Mouse (Mus musculus) neural tube, embryonic 14.5 days (tissue): ENCODE data around the gene Gm3448. TPM values are rescaled to one million over a fixed set of nuclear protein-coding genes. Genes with fewer than 3 reads are reported as not detected.
"Not testable (repeated sequence)": the region's sequence is repeated elsewhere in the genome, so short reads cannot be mapped to it uniquely, and the experiment has no call there.

Source experiments
- ATAC-seq: fragments of 200-750 bp; cut with Nextera tagmentation; 2 replicates; pipeline ENCODE4 v1.8.0; 2017; ENCODE audit warnings: low read depth, mild to moderate bottlenecking, moderate TSS enrichment, moderate library complexity
- H3K27ac ChIP-seq: fragments of 300-500 bp; sonication (generic); 2 replicates; pipeline ENCODE4 v1.5.1; 2014; ENCODE audit warnings: low read depth, mild to moderate bottlenecking, control low read depth, low read length, moderate library complexity, mixed read lengths
- H3K27me3 ChIP-seq: fragments of 300-500 bp; sonication (generic); 2 replicates; pipeline ENCODE4 v1.6.1; 2014; ENCODE audit warnings: low read length; ENCODE audit not compliant: control insufficient read depth, insufficient read depth
- H3K36me3 ChIP-seq: fragments of 300-500 bp; sonication (generic); 2 replicates; pipeline ENCODE4 v1.6.1; 2014; ENCODE audit warnings: low read length, mixed read lengths; ENCODE audit not compliant: control insufficient read depth, insufficient read depth
- H3K4me1 ChIP-seq: fragments of 300-500 bp; sonication (generic); 2 replicates; pipeline ENCODE4 v1.6.1; 2014; ENCODE audit warnings: low read length; ENCODE audit not compliant: control insufficient read depth, insufficient read depth
- H3K4me2 ChIP-seq: fragments of 300-500 bp; sonication (generic); 2 replicates; pipeline ENCODE4 v1.6.1; 2014; ENCODE audit warnings: mild to moderate bottlenecking, low read depth, low read length, control low read depth
- H3K4me3 ChIP-seq: fragments of 300-500 bp; sonication (generic); 2 replicates; pipeline ENCODE4 v1.5.1; 2014; ENCODE audit warnings: low read depth, low read length, control low read depth, mixed read lengths
- H3K9ac ChIP-seq: fragments of 300-500 bp; sonication (generic); replicated peaks from 2 replicates; pipeline ENCODE4 v1.6.1; 2014; ENCODE audit warnings: low read depth, mild to moderate bottlenecking, control low read depth, low read length, mixed read lengths
- H3K9me3 ChIP-seq: fragments of 300-500 bp; sonication (generic); 2 replicates; pipeline ENCODE4 v1.6.1; 2016; ENCODE audit warnings: low read length; ENCODE audit not compliant: control insufficient read depth
- WGBS: fragments of 180-500 bp; shearing (Covaris S2); extraction: QIAGEN DNeasy Blood & Tissue Kit; methylation state at CpG from one replicate; pipeline ENCODE4 v1.1.7; 2014; 5-methylcytosine and 5-hydroxymethylcytosine counted together
- polyA plus RNA-seq: library from polyadenylated mRNA; unstranded; fragments of >200 nt; fragmentation: Nextera tagmentation; extraction: Ambion mirVana; gene quantifications from 2 replicates; pipeline ENCODE4 v1.2.1, GENCODE M21; 2014

Gene Gm3448
- polyA plus RNA-seq, 1 experiment from 2014 or later: 4.2 TPM

DNA sequence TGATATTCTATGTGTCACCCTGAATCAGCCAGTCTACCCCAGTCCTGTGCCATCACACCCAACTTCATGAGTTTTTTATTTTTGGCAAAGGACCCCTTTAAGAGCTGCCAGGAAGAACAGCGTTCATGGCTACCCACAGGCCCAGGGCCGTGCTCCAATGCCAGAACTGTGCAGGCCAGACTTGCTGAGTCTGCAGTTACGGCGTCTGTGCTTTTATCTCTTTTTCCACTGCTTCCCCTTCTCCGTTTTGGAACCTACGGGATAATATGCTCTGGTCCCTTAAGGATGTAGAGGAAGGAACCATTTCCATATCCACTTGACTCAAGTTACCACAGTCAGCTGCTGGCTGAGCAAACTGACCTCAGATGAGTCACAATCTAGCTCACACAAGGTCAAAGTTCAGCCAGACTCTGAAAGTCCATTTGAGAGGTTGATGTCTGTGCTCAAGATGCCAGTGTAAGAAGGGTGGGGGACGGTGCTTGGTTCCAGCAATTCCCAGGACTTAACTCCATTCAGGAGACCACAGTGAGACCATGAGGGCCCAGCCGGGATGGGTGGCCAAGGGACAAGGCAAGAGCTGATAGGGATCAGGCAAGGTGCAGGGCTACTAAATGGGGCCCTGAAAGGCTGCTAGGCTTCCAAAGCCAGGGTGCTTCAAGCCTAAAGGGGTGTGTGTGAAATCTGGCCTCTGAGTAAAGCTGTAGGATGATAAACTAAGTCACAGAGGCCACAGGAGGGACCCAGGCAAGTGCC lies 26.9 kb upstream of the Gm3448 start:
- Histone ChIP-seq H3K27ac (no peak overlapping the region), H3K36me3 (0 out of 2 replicates have a peak, but pooled peaks cover 3% of the 10 kb centered on the region), H3K27me3 (no peaks in the 10 kb centered on the region), H3K9me3 (no peaks in the 10 kb centered on the region), H3K4me2 (no peak overlapping the region), H3K9ac (no peak overlapping the region), H3K4me1 (no peaks in the 10 kb centered on the region; the same call in 1 of the 2 replicates), H3K4me3 (no peak overlapping the region)
- 72% methylated on average over 8 of the region's 8 CpGs for WGBS
- ATAC-seq: no peak

DNA sequence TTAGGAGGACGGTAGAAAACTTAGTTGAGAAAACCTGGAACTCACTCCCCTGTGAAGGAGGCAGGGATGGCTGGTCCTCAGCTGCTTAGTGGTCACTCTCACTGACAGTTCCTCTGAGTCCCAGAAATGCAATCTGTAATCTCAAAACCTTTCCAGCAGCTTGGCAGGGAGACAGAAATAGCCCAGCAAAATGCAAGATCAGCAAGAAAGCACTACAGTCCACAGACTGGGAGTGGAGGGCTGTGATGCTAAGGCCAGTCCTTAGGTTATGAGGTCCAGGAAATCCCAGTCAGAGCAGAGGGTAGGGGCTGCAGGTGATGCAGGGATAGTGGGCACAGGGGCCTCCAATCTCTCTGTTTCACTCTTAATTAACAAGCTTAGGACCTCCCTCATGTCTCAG lies 25.6 kb upstream of the Gm3448 start:
- no peaks in the 10 kb centered on the region for H3K9me3 ChIP-seq
- H3K27ac ChIP-seq: no peak overlapping the region
- H3K27me3 ChIP-seq: no peaks in the 10 kb centered on the region
- no peaks in the 10 kb centered on the region; the same call in 1 of the 2 replicates for H3K4me1 ChIP-seq
- H3K9ac ChIP-seq: no peak overlapping the region
- no peak overlapping the region for H3K4me3 ChIP-seq
- no peak overlapping the region for H3K4me2 ChIP-seq
- ATAC-seq: no peak
- H3K36me3 ChIP-seq: 0 out of 2 replicates have a peak, but pooled peaks cover 8% of the 10 kb centered on the region
- 62% methylated on average over 1 of the region's 1 CpGs for WGBS

DNA sequence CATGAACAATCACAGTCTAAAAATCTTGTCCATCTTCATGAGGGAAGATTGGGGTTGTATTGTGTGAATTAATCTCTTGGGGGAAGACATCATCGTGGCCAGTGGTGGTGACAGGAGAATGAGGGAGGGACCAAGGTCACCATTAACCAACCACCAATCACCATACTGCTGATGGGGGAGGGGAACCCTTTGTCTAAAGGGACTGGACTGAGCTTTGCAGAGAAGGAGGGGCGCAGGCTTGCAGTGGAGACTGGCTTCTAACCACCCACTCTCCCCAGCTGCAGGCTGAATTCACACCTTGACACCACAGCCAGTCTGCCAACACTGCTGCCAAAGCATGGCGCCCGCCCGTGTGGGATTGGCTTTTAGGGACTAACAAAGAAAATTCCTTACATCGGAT lies 24.7 kb upstream of the Gm3448 start:
- WGBS: 13% methylated on average over 6 of the region's 6 CpGs
- peak overlapping the region; percentile 50 for H3K27ac ChIP-seq

DNA sequence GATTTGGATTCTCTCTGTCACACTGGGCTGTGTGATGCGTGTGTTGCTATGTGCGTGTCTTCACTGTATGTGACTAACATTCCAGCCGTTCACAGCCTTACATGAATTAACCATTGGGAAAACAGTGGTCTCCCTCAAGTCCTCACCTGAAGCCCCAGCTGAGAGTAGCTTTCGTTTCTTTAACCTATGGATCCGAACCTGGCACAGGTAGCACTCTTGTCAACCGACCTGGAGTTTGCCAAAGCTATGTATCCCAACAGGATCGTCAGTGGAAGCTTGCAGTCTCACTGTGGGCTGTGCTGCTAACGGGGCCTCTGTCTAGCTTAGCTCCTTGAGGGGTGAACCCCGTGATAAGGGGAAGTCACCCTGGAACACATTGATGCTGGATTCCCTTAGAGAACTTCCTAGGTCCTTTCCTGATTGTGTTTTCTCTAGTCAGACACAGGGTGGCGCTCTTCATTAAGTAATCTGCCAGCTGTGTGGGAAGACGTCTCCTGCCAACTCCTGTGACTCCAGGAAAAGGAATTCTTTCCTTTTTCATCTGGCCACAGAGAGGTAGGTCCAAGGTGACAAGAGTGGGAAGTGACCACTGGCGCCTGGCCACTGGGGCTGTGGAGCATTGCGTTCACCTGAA lies 24.2 kb upstream of the Gm3448 start:
- peak; percentile 84 for ATAC-seq
- 0 out of 2 replicates have a peak overlapping the region, but pooled peaks have one; percentile 8 for H3K4me3 ChIP-seq
- H3K27me3 ChIP-seq: no peaks in the 10 kb centered on the region
- H3K4me1 ChIP-seq: no peaks in the 10 kb centered on the region; the same call in 1 of the 2 replicates
- peak overlapping the region; percentile 50 for H3K27ac ChIP-seq
- H3K9me3 ChIP-seq: no peaks in the 10 kb centered on the region
- 46% methylated on average over 13 of the region's 13 CpGs for WGBS
- 0 out of 2 replicates have a peak, but pooled peaks cover 11% of the 10 kb centered on the region for H3K36me3 ChIP-seq
- no peak overlapping the region; the same call in 1 of the 2 replicates for H3K9ac ChIP-seq
- peak overlapping the region; percentile 41 for H3K4me2 ChIP-seq

More for the DNA sequence above, 24.7 kb upstream of the Gm3448 start:
- no peaks in the 10 kb centered on the region; the same call in 1 of the 2 replicates for H3K4me1 ChIP-seq
- no peaks in the 10 kb centered on the region for H3K27me3 ChIP-seq
- peak overlapping the region; percentile 41 for H3K4me2 ChIP-seq
- no peaks in the 10 kb centered on the region for H3K9me3 ChIP-seq
- H3K36me3 ChIP-seq: 0 out of 2 replicates have a peak, but pooled peaks cover 11% of the 10 kb centered on the region
- 0 out of 2 replicates have a peak overlapping the region, but pooled peaks have one; percentile 8 for H3K4me3 ChIP-seq
- ATAC-seq: peak; percentile 88
- H3K9ac ChIP-seq: no peak overlapping the region; the same call in 1 of the 2 replicates

DNA sequence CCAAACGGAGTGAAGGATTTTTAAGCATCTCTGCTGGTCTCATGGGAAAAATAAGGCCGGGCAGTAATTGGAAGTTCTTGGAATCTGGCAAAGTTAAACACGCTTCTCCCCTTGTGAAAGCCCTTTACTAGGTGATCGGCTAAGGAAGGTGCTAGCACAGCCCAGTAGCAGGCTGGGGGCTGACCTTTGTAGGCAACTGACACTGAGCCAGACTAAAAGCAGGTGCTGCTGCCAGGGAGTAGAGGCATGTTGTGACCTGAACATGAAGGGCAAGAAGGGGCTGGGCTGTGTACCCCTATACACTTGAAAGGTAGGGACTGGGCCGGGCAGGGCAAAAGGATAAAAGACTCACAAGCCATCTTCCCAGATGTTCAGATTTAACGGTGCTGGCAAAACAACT lies 19.0 kb upstream of the Gm3448 start:
- no peak for ATAC-seq
- no peak overlapping the region for H3K9ac ChIP-seq
- no peaks in the 10 kb centered on the region for H3K4me1 ChIP-seq
- no peaks in the 10 kb centered on the region for H3K9me3 ChIP-seq
- H3K27me3 ChIP-seq: no peaks in the 10 kb centered on the region
- peaks cover 37% of the 10 kb centered on the region for H3K36me3 ChIP-seq
- no peak overlapping the region for H3K4me2 ChIP-seq
- no peak overlapping the region for H3K4me3 ChIP-seq
- 91% methylated on average over 6 of the region's 6 CpGs for WGBS
- H3K27ac ChIP-seq: no peak overlapping the region

DNA sequence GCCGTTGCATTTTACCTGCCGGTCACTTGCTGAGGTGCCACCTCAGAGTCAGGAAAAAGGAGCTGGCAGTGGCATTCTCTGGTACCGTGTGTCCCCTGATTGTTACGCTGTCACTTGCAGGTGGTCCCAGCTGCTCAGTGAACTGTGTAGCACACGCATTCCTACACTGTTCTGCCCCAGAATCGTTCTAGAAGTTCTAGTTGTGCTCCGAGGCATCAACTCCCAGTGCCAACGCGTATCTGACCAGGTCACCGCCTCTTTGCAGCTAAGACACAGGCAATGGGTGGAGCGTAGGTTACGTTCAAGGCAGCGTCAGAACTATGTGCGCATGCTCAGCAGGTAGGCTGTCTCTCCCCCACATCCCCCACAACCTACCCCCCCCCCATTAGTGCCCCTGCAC lies 18.3 kb upstream of the Gm3448 start:
- Histone ChIP-seq H3K9me3 (no peaks in the 10 kb centered on the region), H3K4me1 (no peaks in the 10 kb centered on the region), H3K27me3 (no peaks in the 10 kb centered on the region), H3K27ac (no peak overlapping the region), H3K9ac (no peak overlapping the region), H3K4me2 (no peak overlapping the region), H3K4me3 (no peak overlapping the region), H3K36me3 (peaks cover 37% of the 10 kb centered on the region)
- WGBS: 97% methylated on average over 14 of the region's 14 CpGs
- ATAC-seq: no peak

DNA sequence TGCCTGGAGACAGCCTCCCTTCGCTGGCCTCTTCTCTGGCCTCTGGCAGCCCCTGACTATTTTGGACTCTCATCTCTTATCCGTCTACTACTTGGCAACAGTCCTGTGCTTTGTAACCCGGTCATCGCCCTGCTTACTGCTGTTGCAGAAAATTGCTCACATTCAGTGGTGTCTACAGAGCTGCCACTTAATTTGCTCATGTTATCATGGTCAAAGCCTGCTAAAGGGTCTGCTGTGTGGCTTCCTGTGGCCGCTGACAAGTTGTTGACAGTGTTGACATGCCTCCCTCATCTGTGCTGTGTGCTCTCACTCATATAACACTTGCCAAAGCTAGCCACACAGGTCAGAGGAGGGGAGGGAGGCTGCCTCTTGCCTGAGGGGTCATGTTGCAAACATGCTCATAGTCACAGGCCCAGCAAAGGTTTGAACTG lies 16.8 kb upstream of the Gm3448 start:
- ATAC-seq: no peak
- H3K4me3 ChIP-seq: no peak overlapping the region
- no peak overlapping the region for H3K9ac ChIP-seq
- H3K4me2 ChIP-seq: no peak overlapping the region
- no peaks in the 10 kb centered on the region for H3K27me3 ChIP-seq
- WGBS: 93% methylated on average over 5 of the region's 5 CpGs
- peaks cover 34% of the 10 kb centered on the region for H3K36me3 ChIP-seq
- no peaks in the 10 kb centered on the region for H3K9me3 ChIP-seq
- no peaks in the 10 kb centered on the region for H3K4me1 ChIP-seq
- no peak overlapping the region for H3K27ac ChIP-seq

DNA sequence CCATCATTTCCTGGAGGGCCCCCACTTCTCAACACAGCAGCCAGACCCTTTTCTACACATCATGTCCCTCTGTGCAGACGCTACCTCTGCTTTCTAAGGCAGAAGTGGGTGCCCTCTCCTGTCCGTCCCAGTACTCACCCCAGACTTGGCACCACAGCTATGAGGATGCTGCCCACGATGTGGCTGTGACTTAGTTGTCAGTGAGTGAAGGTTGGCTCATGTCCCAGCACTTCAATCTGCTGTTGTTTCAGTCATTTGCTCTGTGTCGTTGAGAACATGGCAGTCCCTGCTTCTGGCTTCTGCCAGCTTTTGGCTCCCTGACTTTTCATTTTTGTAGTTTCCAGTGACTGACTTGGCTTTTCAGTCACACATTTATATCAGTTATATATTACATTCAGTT lies 14.6 kb upstream of the Gm3448 start:
- WGBS: 82% methylated on average over 4 of the region's 4 CpGs
- Histone ChIP-seq H3K27me3 (no peaks in the 10 kb centered on the region), H3K4me3 (no peak overlapping the region), H3K27ac (no peak overlapping the region), H3K4me1 (no peaks in the 10 kb centered on the region), H3K9ac (no peak overlapping the region), H3K4me2 (no peak overlapping the region), H3K36me3 (peaks cover 26% of the 10 kb centered on the region), H3K9me3 (no peaks in the 10 kb centered on the region)
- ATAC-seq: no peak

DNA sequence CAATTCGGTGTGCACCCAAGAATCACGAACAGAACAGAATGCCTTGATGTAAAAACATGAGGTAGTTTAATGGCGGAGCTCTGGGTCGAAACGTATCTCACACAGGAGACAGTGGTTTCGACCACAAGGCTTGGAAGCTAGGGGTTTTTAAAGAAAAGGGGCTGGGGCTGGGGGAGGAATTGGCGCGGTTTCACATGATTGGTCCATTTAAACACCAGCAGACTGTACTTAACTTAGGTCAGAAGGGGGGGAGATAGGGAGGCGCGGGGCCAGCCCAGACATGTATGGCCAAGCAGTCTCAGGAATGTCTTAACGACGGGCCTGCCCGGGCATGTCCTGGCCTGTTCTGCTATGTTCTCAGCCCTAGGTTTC lies 12.5 kb upstream of the Gm3448 start:
- not testable (repeated sequence) for H3K27me3 ChIP-seq, H3K9me3 ChIP-seq, H3K4me1 ChIP-seq, H3K9ac ChIP-seq, ATAC-seq, H3K27ac ChIP-seq, H3K4me2 ChIP-seq, H3K4me3 ChIP-seq
- peaks cover 12% of the 10 kb centered on the region for H3K36me3 ChIP-seq
- WGBS: 90% methylated on average over 12 of the region's 13 CpGs
